Mouse (Mus musculus): Measurements from ENCODE around the gene Krtap4-13.
"Not testable (repeated sequence)": the region's sequence is repeated elsewhere in the genome, so short reads cannot be mapped to it uniquely, and the experiment has no call there.

DNA sequence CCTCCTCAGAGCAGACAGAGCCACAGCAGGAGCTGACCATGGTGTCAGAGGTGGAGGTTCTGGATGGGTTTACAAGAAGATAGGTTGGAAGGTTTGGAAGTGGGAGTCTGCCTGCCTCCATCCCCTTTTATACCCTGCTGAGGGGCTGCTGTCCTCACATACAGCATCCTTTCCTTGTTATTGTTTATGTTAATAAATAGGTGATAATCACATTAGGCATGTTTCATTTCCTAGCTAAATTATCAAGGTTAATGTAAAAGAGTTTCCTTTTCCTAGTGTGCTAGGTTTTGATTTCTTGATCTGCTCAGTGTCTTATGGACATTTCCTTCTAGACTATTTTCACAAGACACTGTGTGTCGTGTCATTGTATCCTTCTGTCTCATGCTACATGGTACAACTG lies 5.3 kb downstream of the Krtap4-13 start, which contains the start of gene Gm11554:
- not testable (repeated sequence) for TF ChIP-seq POLR2A (IDR thresholded peaks at IDR 0.05; ENCODE audit: borderline replicate concordance, insufficient read depth, low read length); CTCF (IDR thresholded peaks at IDR 0.05; ENCODE audit: borderline replicate concordance, insufficient read depth, low read depth, low read length)

All from cerebellum, adult 2 months (tissue).